Mouse (Mus musculus) testis, adult 2 months (tissue): ENCODE measurements at regions not wholly inside any gene's neighbourhood (a gene's known extent, or its start where the extent isn't known, plus 50 kb on each side); places are given as distances from the start of the nearest gene placed in this dataset.

Experiments
- CTCF ChIP-seq: fragments of 200-500 bp; IDR thresholded peaks from 2 replicates; pipeline ENCODE4 v1.5.1; 2012; ENCODE audit warnings: low read depth, mild to moderate bottlenecking, inconsistent platforms, low read length, moderate library complexity; ENCODE audit not compliant: control insufficient read depth, insufficient read depth, insufficient replicate concordance
- POLR2A ChIP-seq: fragments of 200-500 bp; IDR thresholded peaks from 2 replicates; pipeline ENCODE4 v1.6.1; 2012; ENCODE audit warnings: low read depth, mild to moderate bottlenecking, inconsistent platforms, low read length, moderate library complexity; ENCODE audit not compliant: control insufficient read depth

DNA sequence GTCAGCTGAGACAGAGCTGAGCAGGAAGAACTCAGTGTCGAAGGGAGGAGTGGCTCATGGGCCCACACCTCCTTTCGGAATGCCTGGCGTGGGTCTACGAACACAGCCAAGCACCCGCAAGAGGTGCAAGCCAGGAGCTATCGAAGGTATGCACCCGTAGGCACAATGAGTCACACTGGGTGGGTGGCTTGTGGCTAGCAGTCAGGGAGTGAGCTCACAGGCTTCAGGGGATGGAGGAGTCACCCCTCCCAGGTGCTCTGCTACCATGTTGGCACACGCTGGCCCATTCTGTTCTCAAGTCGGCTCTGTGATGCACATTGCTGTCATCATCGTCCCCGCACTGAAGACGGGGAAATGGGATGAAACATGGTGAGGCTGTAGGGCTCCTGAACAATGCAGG lies 115.7 kb downstream of the Tle3 start:
- TF ChIP-seq CTCF (no peak), POLR2A (no peak)
